Mouse (Mus musculus) layer of hippocampus, adult 9-10 months (tissue): Measurements from ENCODE around the gene Rpl18.

Experiments used
- DNase-seq: peaks from one replicate; pipeline ENCODE4 v3.0.0; 2022; ENCODE audit warnings: low spot score

Gene Rpl18

DNA sequence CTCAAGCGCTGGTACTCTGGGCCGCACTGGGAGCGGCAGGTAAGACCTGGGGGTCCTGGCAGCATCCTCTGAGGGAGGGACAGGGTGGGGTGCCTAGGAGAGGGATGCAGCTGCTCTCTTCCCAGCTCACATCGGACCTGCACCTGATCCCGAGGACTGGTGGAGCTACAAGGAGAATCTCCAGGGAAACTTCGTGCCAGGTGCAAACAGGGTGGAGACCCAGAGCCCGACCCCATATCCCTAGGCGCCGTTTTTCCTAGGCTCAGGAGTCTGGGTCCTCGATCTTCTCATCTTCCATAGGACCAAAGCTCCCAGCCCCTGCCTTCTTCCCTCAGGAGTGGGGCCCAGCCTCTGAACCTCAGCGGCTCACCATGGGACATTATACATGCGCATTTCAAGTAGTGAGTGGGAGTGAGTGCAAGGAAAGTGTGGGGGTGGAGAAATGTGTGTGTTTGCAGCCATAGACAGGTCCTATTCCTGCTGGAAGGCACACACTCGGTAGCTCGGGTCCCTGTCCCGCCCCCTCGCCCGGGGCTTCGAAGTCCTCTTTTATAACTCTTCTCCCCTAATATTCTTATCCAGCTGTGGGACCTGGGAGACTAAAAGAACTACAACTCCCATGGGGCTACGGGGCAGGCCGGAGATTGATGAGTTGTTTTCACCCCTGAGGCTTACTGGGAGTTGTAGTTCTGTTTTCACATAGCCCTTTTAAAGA is 14.8 kb upstream of the Rpl18 start:
- no peak for DNase-seq

DNA sequence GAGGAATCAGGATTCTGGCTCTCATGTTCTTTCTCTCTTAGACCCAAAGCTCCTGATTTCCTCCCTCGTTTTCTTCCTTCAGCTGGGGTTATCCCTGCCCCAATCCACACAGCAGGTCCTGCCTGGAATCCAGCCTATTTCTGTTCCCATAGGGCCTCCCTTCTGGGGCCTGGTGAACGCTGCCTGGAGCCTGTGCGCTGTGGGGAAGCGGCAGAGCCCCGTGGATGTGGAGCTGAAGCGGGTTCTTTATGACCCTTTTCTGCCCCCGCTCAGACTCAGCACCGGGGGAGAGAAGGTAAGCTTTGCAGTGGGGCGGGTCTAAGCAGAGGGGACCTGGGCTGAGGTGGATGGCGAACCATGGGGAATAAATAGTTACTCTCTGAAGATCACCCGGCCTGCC is 14.2 kb upstream of the Rpl18 start:
- DNase-seq: no peak

DNA sequence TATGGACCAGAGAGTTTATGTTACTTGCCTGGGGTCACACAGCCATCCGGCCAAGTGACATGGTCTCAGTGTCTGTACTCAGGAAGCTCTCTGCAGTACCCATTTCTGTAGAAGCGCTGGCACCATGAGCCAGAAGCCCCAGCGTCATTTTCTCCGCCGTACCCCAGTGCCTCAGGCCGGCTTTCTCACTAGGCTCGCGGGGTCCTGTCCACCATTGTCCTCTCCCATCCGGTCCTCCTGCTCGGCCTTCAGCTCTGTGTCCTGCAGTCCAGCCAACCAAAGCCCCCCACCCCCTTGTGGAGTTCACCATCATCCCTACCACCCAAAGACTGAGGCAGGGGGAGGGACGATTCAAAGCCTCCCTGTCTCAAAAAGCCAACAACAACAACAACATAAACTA is 13.7 kb upstream of the Rpl18 start:
- no peak for DNase-seq

DNA sequence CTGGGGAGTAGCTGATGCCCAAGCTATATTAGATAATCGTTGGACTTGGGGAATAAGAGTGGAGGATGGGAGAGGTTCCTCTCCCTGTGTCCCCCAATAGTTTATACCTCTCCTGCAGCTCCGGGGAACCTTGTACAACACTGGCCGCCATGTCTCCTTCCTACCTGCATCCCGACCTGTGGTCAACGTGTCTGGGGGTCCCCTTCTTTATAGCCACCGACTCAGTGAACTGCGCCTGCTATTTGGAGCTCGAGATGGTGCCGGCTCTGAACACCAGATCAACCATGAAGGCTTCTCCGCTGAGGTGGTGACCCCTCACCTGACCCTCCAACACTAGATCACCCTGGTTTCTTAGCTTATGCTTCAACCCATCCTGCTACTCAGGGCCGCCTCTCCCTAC is 12.9 kb upstream of the Rpl18 start:
- no peak for DNase-seq

DNA sequence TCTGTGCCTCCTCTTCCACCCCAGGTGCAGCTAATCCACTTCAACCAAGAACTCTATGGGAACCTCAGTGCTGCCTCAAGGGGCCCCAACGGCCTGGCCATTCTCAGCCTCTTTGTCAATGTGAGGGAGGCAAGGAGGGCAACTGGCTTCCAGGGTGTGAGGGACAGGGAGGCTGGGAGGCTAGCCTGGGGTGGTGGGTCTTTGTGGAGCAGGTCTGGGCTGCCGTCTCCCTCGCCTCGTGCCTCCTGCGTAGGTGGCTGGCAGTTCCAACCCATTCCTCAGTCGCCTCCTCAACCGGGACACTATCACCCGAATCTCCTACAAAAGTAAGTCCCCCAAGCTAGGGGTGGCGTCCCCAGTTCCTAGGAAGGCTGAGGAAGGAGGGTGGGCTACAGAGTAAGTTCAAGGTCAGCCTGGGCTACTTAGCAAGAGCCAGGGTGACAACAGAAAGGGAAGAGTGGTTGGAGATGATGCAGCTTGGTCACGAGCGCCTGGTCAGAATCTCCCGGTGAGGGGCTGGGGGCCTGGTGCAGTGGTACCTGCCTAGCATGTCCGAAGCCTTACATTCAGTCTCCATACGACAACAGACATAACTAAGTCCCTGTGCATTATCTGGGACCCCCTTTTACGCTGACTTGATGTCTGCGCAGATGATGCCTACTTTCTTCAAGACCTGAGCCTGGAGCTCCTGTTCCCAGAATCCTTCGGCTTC is 12.3 kb upstream of the Rpl18 start:
- DNase-seq: no peak

DNA sequence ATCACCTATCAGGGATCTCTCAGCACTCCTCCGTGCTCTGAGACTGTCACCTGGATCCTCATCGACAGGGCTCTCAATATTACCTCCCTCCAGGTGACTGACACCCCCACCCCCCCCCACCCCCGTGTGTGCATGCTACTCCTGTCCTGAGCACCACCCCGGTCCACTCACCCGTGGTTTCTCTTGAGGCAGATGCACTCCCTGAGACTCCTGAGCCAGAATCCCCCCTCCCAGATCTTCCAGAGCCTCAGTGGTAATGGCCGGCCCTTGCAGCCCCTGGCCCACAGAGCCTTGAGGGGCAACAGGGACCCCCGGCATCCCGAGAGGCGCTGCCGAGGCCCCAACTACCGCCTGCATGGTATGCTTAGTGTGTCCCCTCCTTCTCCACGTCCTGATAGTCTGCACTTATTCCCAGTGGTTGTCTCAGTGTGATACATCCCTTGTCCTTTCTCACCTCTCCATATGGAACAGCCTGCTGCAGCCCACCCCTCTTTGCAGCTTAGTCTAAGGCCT is 11.7 kb upstream of the Rpl18 start:
- DNase-seq: no peak

DNA sequence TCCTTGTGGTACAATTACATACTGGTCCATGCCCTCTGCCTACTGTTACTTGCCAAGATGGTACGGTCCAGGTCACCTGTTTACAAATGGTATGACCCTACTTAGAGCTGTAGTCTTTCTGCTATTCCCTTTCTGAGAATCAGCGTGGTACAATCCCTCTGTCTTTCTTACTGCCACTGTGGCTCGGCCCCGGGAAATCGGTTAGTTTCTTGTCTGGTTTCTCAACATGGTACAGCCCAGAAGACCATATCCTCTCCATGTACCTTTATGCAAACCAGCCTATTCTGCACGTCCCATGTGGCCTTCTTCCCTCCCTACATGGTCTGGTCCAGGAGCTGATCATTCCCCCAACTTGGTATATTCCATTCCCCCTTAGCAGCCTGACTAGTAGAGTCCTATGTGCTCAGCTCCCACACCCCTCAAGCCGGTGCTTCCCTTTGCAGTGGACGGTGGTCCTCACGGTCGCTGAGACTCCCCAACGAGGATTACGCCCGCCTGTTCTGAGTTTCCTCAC is 11.2 kb upstream of the Rpl18 start:
- no peak for DNase-seq

DNA sequence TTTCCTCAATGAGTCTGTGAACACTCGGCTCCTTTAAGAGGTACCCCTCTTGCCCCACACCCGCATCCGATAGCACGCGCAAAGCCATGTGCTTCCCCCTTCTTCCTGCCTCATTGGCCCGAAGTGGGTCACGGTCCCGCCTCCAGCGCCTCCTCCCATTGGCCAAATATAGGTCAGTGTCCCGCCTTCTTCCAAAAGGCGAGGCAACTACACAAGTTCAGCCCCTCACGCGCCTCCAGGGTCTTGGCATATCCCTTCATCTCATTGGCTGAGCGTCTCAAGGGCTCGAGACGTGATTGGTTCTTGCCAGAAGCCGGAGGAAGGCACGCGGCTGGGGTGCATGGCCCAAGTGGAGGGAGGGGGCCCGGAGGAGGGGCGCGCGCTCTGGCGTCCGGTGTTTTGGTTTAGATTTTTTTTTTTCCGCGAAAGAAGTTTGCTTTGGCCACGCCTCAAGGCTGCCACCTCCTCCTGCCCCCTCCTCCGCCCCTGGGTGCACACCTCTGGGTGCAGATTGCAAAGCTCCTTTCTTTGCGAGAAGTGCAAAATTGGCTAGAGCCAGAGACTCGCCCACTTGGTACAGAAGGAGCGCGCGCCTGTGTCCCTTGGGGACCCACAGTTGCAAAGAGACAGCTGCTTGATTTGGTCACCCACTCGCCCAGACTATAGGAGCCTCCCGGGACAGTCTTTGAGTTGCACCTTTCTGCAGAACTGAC is 10.4 kb upstream of the Rpl18 start, which contains the start of gene Dbp:
Gene Dbp (plus strand): TSS at position 359 of the 713 bp plus-strand sequence.
- DNase-seq: peak; percentile 99

DNA sequence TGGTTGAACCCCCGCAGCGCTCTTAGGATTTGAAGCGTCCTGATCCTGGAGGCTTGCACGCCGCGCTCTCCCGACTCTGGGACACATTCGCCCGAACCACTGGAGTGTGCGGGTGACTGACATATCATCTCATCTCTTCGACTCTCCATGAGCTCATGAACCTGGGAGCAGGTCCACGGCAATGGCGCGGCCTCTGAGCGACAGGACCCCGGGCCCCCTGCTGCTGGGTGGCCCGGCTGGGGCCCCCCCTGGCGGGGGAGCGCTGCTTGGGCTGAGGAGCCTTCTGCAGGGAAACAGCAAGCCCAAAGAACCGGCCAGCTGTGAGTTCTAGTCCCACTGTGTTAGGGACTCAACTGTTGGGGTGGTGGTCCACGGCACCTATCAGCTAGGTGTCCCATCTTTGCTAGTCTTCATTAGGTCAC is 9.8 kb upstream of the Rpl18 start:
- no peak for DNase-seq

DNA sequence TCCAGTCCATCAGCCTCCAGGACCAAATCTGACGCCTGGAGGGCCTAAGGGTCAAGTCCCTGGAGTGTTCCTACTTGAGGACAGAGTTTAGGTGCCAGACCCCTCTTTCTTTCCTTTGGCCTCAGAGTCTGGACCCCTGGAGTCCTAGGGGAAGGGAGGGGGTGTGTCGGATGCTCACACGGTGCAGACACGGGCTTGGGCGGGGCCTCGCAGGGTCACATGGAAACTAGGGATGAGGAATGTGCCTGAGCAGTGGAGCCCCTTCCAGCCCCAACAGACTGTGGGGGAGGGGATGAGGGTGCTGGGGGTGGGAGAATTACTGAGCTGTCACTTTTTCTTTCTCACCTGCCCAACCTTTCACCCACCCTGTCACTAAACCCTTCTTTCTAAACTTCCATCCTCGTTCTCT is 9.4 kb upstream of the Rpl18 start:
- DNase-seq: no peak

DNA sequence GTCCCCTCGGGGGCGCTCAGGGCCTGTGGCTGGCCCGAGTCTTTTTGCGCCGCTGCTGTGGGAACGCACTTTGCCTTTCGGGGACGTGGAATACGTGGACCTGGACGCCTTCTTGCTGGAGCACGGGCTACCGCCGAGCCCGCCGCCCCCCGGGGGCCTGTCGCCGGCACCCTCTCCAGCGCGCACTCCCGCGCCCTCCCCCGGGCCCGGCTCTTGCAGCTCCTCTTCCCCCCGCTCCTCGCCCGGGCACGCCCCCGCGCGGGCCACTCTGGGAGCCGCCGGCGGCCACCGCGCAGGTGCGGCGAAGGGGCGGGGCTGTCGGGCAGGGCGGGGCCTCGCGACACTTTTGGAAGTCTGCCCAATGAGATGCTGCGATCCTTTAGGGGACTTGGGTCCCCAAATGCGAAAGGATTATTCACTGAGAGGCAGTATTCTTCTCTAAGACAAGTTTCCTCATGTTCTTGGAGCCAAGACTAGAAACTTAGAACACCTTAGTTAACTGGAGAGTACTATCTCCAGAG is 8.5 kb upstream of the Rpl18 start:
- DNase-seq: no peak

DNA sequence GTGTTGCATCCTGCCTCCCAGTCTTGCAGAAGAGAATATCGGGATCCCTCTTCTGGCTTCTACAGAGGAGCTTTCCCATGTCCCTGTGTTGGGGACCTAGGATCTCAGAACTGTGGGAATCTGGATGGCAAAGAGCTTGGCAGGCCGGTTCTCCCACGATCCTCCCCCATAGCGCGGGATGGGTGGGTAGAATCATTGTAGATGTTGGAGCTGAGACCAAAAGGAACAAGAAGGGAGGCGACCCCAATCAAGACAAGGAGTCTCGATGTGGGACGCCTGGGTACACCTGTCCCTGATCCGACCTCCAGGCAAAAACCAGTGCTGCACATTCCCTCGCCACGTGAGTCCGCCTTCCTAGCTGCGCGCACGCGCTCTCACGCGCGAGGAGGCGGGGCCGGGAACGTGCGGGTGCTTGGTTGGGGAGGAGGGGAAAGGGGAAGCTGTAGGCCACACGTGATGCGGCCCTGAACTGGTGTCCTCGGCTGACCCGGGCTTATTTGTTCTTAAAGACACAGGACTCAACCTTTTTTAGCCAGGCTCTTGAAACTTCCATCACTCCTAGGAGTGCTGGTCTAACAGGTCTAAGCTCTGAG is 7.8 kb upstream of the Rpl18 start:
- DNase-seq: peak; percentile 86

DNA sequence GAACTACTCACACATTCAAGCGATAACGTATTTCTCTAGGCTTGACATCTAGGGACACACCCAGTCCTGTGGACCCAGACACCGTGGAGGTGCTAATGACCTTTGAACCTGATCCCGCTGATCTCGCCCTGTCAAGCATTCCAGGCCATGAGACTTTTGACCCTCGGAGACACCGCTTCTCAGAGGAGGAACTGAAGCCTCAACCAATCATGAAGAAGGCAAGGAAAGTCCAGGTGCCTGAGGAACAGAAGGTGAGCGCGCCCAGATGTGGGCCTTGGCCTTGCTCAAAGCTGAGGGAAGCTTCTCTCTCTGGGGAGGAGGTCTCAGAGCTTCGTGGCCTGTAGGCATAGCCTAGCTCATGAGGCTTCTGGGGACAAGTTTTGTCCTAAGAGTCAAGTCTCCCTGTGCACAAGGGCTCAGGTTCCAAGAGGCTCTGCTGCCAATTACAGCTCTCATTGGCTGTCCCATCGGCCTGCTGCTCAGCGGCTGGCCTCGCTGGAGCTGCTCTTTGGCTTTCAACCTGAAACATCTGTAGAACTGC is 7.0 kb upstream of the Rpl18 start:
- no peak for DNase-seq

DNA sequence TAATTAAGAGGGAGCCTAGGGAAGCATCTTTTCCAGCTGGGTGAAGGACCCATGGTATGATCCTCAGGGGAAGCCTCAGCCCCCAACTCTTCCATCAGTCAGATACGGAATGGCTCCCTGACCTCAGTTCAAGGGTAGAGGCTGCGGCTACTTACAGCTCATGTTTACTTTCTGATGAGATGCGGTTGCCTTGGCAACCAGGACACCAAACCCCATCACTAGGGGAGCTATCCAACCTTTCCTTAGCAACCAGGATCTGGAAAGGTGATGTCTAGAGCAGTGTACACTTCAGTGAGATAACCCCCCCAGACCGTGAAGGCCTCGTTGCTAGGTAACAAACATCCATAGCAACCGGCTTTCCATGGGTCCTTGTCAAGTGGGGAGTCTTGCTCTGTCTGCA is 6.2 kb upstream of the Rpl18 start:
- DNase-seq: no peak

DNA sequence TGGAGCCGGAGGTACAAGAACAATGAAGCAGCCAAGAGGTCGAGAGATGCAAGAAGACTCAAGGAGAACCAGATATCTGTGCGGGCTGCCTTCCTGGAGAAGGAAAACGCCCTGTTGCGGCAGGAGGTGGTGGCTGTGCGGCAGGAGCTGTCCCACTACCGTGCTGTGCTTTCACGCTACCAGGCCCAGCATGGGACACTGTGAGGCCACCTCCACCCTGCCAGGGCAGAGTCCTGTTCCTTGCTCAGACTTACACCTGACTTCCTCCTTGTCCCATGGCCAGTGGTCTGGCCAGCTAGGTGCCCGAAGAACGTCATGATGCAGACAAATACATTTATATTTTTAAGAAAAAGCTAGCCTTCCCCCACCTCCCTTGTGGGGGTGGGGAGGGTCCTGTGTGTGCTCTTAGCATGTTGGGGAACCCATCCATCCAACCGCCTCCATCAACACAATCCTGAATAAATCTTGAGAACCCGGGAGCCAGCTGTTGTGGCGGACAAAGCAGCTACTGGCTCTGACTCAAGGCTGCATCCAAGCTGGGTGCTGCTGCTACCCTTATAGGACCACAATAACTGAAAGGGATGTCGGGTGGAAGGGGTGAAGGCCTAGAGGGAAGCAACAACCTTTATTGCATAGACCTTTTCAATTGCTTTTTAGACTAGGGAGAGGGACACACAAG is 5.4 kb upstream of the Rpl18 start:
- no peak for DNase-seq

DNA sequence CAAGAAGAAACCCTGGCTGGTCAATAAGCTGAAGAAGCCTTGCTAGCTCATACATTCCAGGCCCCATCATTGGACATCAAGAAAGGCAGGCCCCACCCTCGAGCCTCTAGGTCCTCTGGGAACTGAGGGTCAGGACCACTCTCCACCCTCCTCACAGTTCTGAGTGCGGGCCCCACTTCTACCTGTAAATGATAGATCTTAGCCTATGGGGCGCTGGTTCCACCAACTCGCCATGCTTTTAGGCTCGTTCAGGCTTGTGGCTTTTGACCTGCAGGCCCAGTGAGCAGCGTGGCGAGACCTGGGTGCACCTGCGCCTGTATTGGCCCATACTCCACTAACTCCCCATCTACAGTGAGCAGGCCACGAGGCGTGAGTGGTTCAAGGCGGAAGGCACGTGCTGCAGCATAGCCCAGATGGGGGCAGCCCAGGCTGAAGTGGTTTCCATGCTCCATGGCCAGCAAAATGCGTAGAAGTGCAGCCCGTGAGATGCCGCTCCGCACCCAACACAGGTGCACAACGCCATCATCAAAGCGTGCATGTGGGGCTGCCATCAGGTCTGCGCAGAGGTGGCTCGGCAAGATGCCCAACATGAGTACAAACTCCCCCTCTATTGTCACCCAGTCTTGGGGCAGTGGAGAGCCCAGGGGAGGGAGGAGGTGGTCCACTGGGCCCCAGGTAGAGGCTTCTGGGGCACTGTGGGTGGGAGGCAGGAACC is 4.6 kb upstream of the Rpl18 start:
- DNase-seq: no peak

DNA sequence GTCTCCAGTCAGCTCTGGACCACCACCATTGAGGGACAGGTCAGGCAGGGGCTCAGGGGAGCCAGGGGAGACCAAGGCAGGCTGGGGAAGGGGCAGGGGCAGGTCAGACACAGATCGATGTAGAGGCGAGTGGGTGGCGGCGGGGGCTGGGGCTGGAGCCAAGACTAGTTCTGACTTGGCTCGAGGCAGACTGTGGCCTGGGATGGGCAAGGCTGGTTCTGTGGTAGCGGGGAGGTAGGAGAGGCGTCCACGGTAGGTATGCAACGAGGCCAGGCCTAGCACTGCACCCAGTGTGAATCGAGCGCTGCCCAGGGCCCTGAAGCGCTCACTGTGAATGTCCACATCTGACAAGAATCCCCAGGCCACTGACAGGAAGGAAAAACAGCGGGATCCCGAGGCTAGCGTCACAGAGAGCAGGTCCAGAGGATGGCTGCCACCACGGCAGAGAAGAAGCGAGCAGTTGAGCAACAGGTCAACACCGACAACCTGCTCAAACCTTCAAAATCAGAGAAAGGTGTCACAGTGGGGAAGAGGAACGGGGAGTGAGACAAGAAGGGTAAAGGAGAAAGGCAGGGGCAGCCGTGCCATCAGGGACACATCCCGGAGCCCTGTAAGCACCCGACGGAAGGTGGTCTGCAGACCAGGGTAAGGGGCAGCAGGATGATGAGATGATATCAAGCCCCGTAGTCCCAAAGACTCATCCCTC is 3.8 kb upstream of the Rpl18 start:
- DNase-seq: no peak

DNA sequence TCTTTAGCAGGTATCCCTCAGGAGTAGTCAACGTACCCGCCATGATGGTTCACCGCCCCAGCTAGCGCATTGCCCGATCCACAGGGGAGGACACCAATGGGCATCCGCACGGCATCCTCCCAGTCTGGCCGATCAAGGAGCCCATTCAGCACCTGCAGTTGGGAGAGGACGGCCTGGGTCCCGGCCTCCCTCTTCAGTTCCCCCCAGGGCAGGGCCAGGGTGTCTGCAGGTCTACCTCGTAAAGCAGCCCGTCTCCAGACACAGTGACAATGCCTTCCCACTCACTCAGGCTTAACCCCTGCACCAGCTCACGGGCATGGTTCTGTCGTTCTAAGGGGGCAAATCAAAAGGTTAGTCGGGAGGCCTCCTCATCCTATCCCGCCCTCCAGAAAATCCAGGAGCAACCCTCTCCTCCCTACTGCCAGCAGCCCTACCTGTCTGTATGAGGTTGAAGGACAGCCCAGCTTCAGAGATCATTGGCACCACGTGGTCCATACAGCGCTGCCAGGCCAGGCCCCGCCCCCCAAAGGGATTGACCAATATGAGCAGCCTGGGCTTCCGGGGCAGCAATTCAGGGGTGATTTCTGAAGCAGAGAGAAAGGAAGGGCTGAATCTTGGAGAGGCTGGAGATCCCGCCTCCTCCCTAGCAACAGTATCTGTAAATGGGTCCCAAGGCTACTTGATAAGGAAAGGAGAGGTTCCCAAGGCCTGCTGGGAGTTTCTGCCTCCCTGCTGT is 3.1 kb upstream of the Rpl18 start:
- no peak for DNase-seq

DNA sequence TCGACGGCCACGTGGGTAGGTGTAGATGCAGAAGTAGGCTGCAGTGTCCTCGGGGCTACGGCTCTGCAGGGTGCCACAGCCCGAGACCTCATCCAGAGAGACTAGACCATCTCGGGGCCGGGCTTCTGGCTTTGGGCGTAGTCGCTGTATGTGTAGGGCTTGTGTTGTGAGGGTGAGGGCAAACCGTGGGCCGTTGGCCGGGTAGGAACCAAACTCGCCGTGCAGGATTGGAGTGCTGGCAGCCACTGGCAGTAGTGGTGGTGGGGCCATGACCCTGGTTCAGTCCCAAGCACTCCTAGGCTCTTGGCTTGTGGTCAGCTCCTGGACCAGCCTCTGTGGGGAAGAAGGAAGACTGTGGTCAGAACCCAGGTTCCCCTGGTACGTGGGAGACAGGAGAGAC is 1.9 kb upstream of the Rpl18 start:
- no peak for DNase-seq
